8 mouse cellular contexts compared by ENCODE assay signal in genomic region chr8:4677265-4678217, GRCm38 (mm10).
DNase-seq lines count a peak whose midpoint lies in the region; ATAC-seq and TF ChIP-seq lines count a peak whose summit lies in the region.

No protein-coding gene starts in this region.

- no peak for TF ChIP-seq CTCF in G1E (IDR thresholded peaks at IDR 0.05; ENCODE audit: low read depth, low read length)
- TF ChIP-seq CTCF in layer of hippocampus, adult 2 months (conservative IDR thresholded peaks at IDR 0.05), result 0 out of 2 replicates have a peak, but pooled peaks have one; percentile 2
- TF ChIP-seq CTCF in lung, embryonic 14.5 days (IDR thresholded peaks at IDR 0.05; ENCODE audit: low read depth), result peak; percentile 40
- TF ChIP-seq CTCF in olfactory bulb, adult 2 months (IDR thresholded peaks at IDR 0.05; ENCODE audit: insufficient read depth, low read depth, low read length), result no peak
- TF ChIP-seq CTCF in thymus, adult 2 months (IDR thresholded peaks at IDR 0.05; ENCODE audit: borderline replicate concordance, control insufficient read depth, extremely low read depth, insufficient read depth, low read length, poor library complexity), result peak; percentile 15; the same call in 1 of the 2 replicates

- H3K4me1 ChIP-seq in G1E (ENCODE audit: insufficient read depth, low read depth, low read length), result peaks cover 20% of the 10 kb centered on the region
- peaks cover 5% of the 10 kb centered on the region for H3K4me1 ChIP-seq in forebrain, embryonic 16.5 days (replicated peaks; ENCODE audit: control insufficient read depth, insufficient read depth, low read length)
- no peaks in the 10 kb centered on the region for H3K4me1 ChIP-seq in lung, embryonic 14.5 days (ENCODE audit: insufficient read depth)
- peaks cover 4% of the 10 kb centered on the region; the same call in 1 of the 2 replicates for H3K4me1 ChIP-seq in olfactory bulb, adult 2 months (ENCODE audit: control insufficient read depth, insufficient read depth, low read length)
- H3K4me1 ChIP-seq in thymus, adult 2 months (replicated peaks; ENCODE audit: control insufficient read depth, insufficient read depth, low read length), result peaks cover 4% of the 10 kb centered on the region

- DNase-seq in G1E (ENCODE audit: low spot score), result peak; percentile 72
- peak; percentile 98 to 100 for DNase-seq in cerebellum, adult 18-20 months
- peak; percentile 96 for DNase-seq in heart, postnatal 36 days
- DNase-seq in layer of hippocampus, adult 2 months (ENCODE audit: low spot score in 2 of 2), result peak; percentile 96 to 99
- DNase-seq in lung, embryonic 14.5 days, result peak; percentile 98
- peak; percentile 97 for DNase-seq in thymus, adult 2 months

- TF ChIP-seq POLR2A in olfactory bulb, adult 2 months (IDR thresholded peaks at IDR 0.05; ENCODE audit: insufficient read depth, low read depth, low read length), result peak; percentile 62
- peak; percentile 13; the same call in 1 of the 2 replicates for TF ChIP-seq POLR2A in thymus, adult 2 months (IDR thresholded peaks at IDR 0.05; ENCODE audit: control insufficient read depth, extremely low read depth, insufficient read depth, low read length, poor library complexity)

- peaks cover 4% of the 10 kb centered on the region for H3K36me3 ChIP-seq in G1E (replicated peaks)
- no peaks in the 10 kb centered on the region for H3K36me3 ChIP-seq in forebrain, embryonic 16.5 days (ENCODE audit: control insufficient read depth, insufficient read depth)
- no peaks in the 10 kb centered on the region for H3K36me3 ChIP-seq in lung, embryonic 14.5 days (ENCODE audit: insufficient read depth)
- H3K36me3 ChIP-seq in thymus, adult 2 months (ENCODE audit: control insufficient read depth, insufficient read depth, low read length), result no peaks in the 10 kb centered on the region

- H3K27ac ChIP-seq in forebrain, embryonic 16.5 days (ENCODE audit: low read length), result peak overlapping the region; percentile 100
- peak overlapping the region; percentile 98 for H3K27ac ChIP-seq in layer of hippocampus, adult 2 months
- peak overlapping the region; percentile 97 for H3K27ac ChIP-seq in lung, embryonic 14.5 days (ENCODE audit: low read depth)
- peak overlapping the region; percentile 100 for H3K27ac ChIP-seq in olfactory bulb, adult 2 months (ENCODE audit: insufficient read depth, low read depth, low read length)
- peak overlapping the region; percentile 91 for H3K27ac ChIP-seq in thymus, adult 2 months (ENCODE audit: control insufficient read depth, insufficient read depth, low read length)

- H3K9ac ChIP-seq in forebrain, embryonic 16.5 days (replicated peaks; ENCODE audit: low read depth, low read length), result peak overlapping the region; percentile 87
- H3K9ac ChIP-seq in lung, embryonic 14.5 days, result peak overlapping the region; percentile 71

- WGBS in forebrain, embryonic 16.5 days, result 0% methylated on average over 72 of the region's 72 CpGs
- WGBS in lung, embryonic 14.5 days, result under 1% methylated on average over 72 of the region's 72 CpGs
- WGBS in olfactory bulb, adult 2 months, result under 1% methylated on average over 72 of the region's 72 CpGs
- WGBS in thymus, adult 2 months, result under 1% methylated on average over 72 of the region's 72 CpGs

- peak overlapping the region; percentile 80 for H3K4me3 ChIP-seq in G1E (ENCODE audit: low read depth, low read length)
- peak overlapping the region; percentile 88 for H3K4me3 ChIP-seq in forebrain, embryonic 16.5 days (replicated peaks; ENCODE audit: low read length)
- H3K4me3 ChIP-seq in layer of hippocampus, adult 2 months, result peak overlapping the region; percentile 91
- H3K4me3 ChIP-seq in lung, embryonic 14.5 days (ENCODE audit: low read depth, low read length), result peak overlapping the region; percentile 64
- peak overlapping the region; percentile 79 for H3K4me3 ChIP-seq in olfactory bulb, adult 2 months (ENCODE audit: insufficient read depth, low read depth, low read length)
- peak overlapping the region; percentile 73 for H3K4me3 ChIP-seq in thymus, adult 2 months (ENCODE audit: control insufficient read depth, insufficient read depth, low read length)

- peak overlapping the region; percentile 65 for H3K4me2 ChIP-seq in forebrain, embryonic 16.5 days (ENCODE audit: low read length)
- peak overlapping the region; percentile 67 for H3K4me2 ChIP-seq in lung, embryonic 14.5 days

- no peaks in the 10 kb centered on the region for H3K27me3 ChIP-seq in G1E (ENCODE audit: insufficient read depth, low read length)
- no peaks in the 10 kb centered on the region for H3K27me3 ChIP-seq in forebrain, embryonic 16.5 days (replicated peaks; ENCODE audit: control insufficient read depth, insufficient read depth, low read length)
- no peaks in the 10 kb centered on the region for H3K27me3 ChIP-seq in lung, embryonic 14.5 days (ENCODE audit: insufficient read depth, low read length)
- no peaks in the 10 kb centered on the region for H3K27me3 ChIP-seq in thymus, adult 2 months (ENCODE audit: control insufficient read depth, insufficient read depth, low read length)

- intact Hi-C loops in heart, postnatal 36 days (cut with DNase I), result loop anchor here (5.0 to 10.0 kb wide), 6 partner anchors 100 to 1055 kb away; partner anchors contain the start of genes Ccl25, Cers4, Ctxn1 and Elavl1

- H3K9me3 ChIP-seq in G1E (replicated peaks), result 0 out of 2 replicates have a peak, but pooled peaks cover 2% of the 10 kb centered on the region
- no peaks in the 10 kb centered on the region for H3K9me3 ChIP-seq in forebrain, embryonic 16.5 days (ENCODE audit: control insufficient read depth, low read length)
- no peaks in the 10 kb centered on the region for H3K9me3 ChIP-seq in lung, embryonic 14.5 days (ENCODE audit: low read depth, low read length)

- peak; percentile 79 for ATAC-seq in G1E (ENCODE audit: extremely low read depth, insufficient number of reproducible peaks, low FRiP score, poor library complexity, severe bottlenecking)
- peak; percentile 93 for ATAC-seq in forebrain, embryonic 16.5 days
- peak; percentile 95 for ATAC-seq in lung, embryonic 14.5 days (ENCODE audit: insufficient read depth)

Comparison
In these comparisons a context has a peak if more than half of its experiments do, and no peak if none do; other contexts are left out.
1. Peak in every context shown above with its lines: DNase-seq, ATAC-seq, H3K4me3 ChIP-seq and H3K27ac ChIP-seq.
2. CTCF ChIP-seq: peak in layer of hippocampus, adult 2 months (single experiment), lung, embryonic 14.5 days (single experiment) and thymus, adult 2 months (single experiment); none in G1E (single experiment) and olfactory bulb, adult 2 months (single experiment).